In genomic region chr1:146955688-146956214, GRCm38 (mm10) we compare ENCODE assay signal across 26 mouse cellular contexts.
DNase-seq lines count a peak whose midpoint lies in the region; ATAC-seq lines count a peak whose summit lies in the region.
"Had no signal": no experiment of that assay in that cellular context is flagged by ENCODE, and none has a peak within 500 bp of the region (broad histone marks: within the 10 kb centered on the region; RNA-seq: fewer than 3 reads in every experiment).

No protein-coding gene starts in this region.

- 81% methylated on average over 5 of the region's 5 CpGs for WGBS in hindbrain, embryonic 14.5 days
- 76% methylated on average over 5 of the region's 5 CpGs for WGBS in hindbrain, embryonic 12.5 days
- WGBS in lung, embryonic 16.5 days: 50% methylated on average over 5 of the region's 5 CpGs

- H3K4me1 ChIP-seq in hindbrain, embryonic 14.5 days (replicated peaks; ENCODE audit: control insufficient read depth, insufficient read depth, low read length): no peaks in the 10 kb centered on the region
- no peaks in the 10 kb centered on the region for H3K4me1 ChIP-seq in hindbrain, embryonic 12.5 days
- H3K4me1 ChIP-seq in lung, embryonic 16.5 days (replicated peaks; ENCODE audit: control insufficient read depth, insufficient read depth, low read length): no peaks in the 10 kb centered on the region
- H3K4me1 ChIP-seq: embryonic facial prominence, embryonic 10.5 days; embryonic facial prominence, embryonic 13.5 days; forebrain, embryonic 12.5 days; forebrain, embryonic 15.5 days; heart, embryonic 10.5 days; heart, embryonic 13.5 days had no signal

- no peak overlapping the region for H3K4me2 ChIP-seq in hindbrain, embryonic 14.5 days (replicated peaks)
- H3K4me2 ChIP-seq in hindbrain, embryonic 12.5 days (replicated peaks): no peak overlapping the region
- H3K4me2 ChIP-seq in lung, embryonic 16.5 days (ENCODE audit: low read depth, low read length): no peak overlapping the region
- H3K4me2 ChIP-seq: embryonic facial prominence, embryonic 13.5 days; forebrain, embryonic 12.5 days; forebrain, embryonic 15.5 days; heart, embryonic 13.5 days had no signal

- no peaks in the 10 kb centered on the region for H3K27me3 ChIP-seq in hindbrain, embryonic 14.5 days (ENCODE audit: control insufficient read depth, insufficient read depth, low read length)
- H3K27me3 ChIP-seq in hindbrain, embryonic 12.5 days: no peaks in the 10 kb centered on the region
- no peaks in the 10 kb centered on the region for H3K27me3 ChIP-seq in lung, embryonic 16.5 days (ENCODE audit: control insufficient read depth, insufficient read depth, low read depth, low read length)
- H3K27me3 ChIP-seq: embryonic facial prominence, embryonic 13.5 days; forebrain, embryonic 12.5 days; forebrain, embryonic 15.5 days; heart, embryonic 13.5 days had no signal

- H3K9ac ChIP-seq in hindbrain, embryonic 14.5 days: no peak overlapping the region
- H3K9ac ChIP-seq in hindbrain, embryonic 12.5 days: no peak overlapping the region
- no peak overlapping the region for H3K9ac ChIP-seq in lung, embryonic 16.5 days (ENCODE audit: low read length)
- H3K9ac ChIP-seq: embryonic facial prominence, embryonic 13.5 days; forebrain, embryonic 12.5 days; forebrain, embryonic 15.5 days; heart, embryonic 13.5 days had no signal

- no peaks in the 10 kb centered on the region for H3K36me3 ChIP-seq in hindbrain, embryonic 14.5 days (replicated peaks; ENCODE audit: control insufficient read depth, insufficient read depth)
- no peaks in the 10 kb centered on the region for H3K36me3 ChIP-seq in hindbrain, embryonic 12.5 days
- H3K36me3 ChIP-seq in lung, embryonic 16.5 days (ENCODE audit: control insufficient read depth, insufficient read depth, low read length): no peaks in the 10 kb centered on the region
- H3K36me3 ChIP-seq: embryonic facial prominence, embryonic 10.5 days; embryonic facial prominence, embryonic 13.5 days; forebrain, embryonic 12.5 days; forebrain, embryonic 15.5 days; heart, embryonic 10.5 days; heart, embryonic 13.5 days had no signal

- H3K4me3 ChIP-seq in hindbrain, embryonic 14.5 days (replicated peaks; ENCODE audit: low read length): no peak overlapping the region
- no peak overlapping the region for H3K4me3 ChIP-seq in hindbrain, embryonic 12.5 days
- H3K4me3 ChIP-seq in lung, embryonic 16.5 days (ENCODE audit: low read length): no peak overlapping the region
- H3K4me3 ChIP-seq: embryonic facial prominence, embryonic 10.5 days; embryonic facial prominence, embryonic 13.5 days; erythroblast, embryonic 14.5 days; forebrain, embryonic 12.5 days; forebrain, embryonic 15.5 days; heart, adult 2 months; heart, embryonic 10.5 days; heart, embryonic 13.5 days had no signal

- no peak overlapping the region for H3K27ac ChIP-seq in hindbrain, embryonic 14.5 days
- no peak overlapping the region for H3K27ac ChIP-seq in hindbrain, embryonic 12.5 days
- H3K27ac ChIP-seq in lung, embryonic 16.5 days (ENCODE audit: low read length): no peak overlapping the region
- H3K27ac ChIP-seq: embryonic facial prominence, embryonic 10.5 days; embryonic facial prominence, embryonic 13.5 days; forebrain, embryonic 12.5 days; forebrain, embryonic 15.5 days; heart, adult 2 months; heart, embryonic 10.5 days; heart, embryonic 13.5 days had no signal

- ATAC-seq in hindbrain, embryonic 14.5 days (ENCODE audit: low FRiP score): no peak
- no peak for ATAC-seq in hindbrain, embryonic 12.5 days (ENCODE audit: low FRiP score)
- ATAC-seq in lung, embryonic 16.5 days (ENCODE audit: low read depth): peak; percentile 93
- ATAC-seq: activated CD4-positive, CD25-positive, alpha-beta regulatory T cell, adult 4 months; forebrain, embryonic 15.5 days; hindbrain, embryonic 16.5 days had no signal

- DNase-seq in hindbrain, embryonic 14.5 days (ENCODE audit: low spot score): peak; percentile 16
- DNase-seq in lung, postnatal 25 days (ENCODE audit: low spot score): no peak
- DNase-seq in 3T3-L1 (ENCODE audit: low read depth, low spot score) (peak; percentile 2), adipocyte (ENCODE audit: low spot score) (peak; percentile 12)
- no peak for DNase-seq in thymus, postnatal 36 days
- no peak for DNase-seq in spleen, postnatal 14 days (ENCODE audit: low spot score in 2 of 2)
- DNase-seq: adrenal gland, postnatal 10 days; cerebellum, adult 2 months; cerebellum, adult 9-11 months; cerebellum, postnatal 36 days; embryo, embryonic 11 days; gastrocnemius, postnatal 36 days; heart, adult 2 months; heart, postnatal 14 days; heart, postnatal 4 days had no signal

- no peaks in the 10 kb centered on the region for H3K9me3 ChIP-seq in hindbrain, embryonic 14.5 days (ENCODE audit: control insufficient read depth, low read length)
- no peaks in the 10 kb centered on the region for H3K9me3 ChIP-seq in hindbrain, embryonic 12.5 days (replicated peaks)
- no peaks in the 10 kb centered on the region for H3K9me3 ChIP-seq in lung, embryonic 16.5 days (ENCODE audit: control insufficient read depth, low read length)
- H3K9me3 ChIP-seq: embryonic facial prominence, embryonic 10.5 days; embryonic facial prominence, embryonic 13.5 days; forebrain, embryonic 12.5 days; forebrain, embryonic 15.5 days; heart, embryonic 10.5 days; heart, embryonic 13.5 days had no signal

Comparison
In these comparisons a context has a peak if more than half of its experiments do, and no peak if none do; other contexts are left out.
1. DNase-seq: peak in hindbrain, embryonic 14.5 days (single experiment), 3T3-L1 (single experiment) and adipocyte (single experiment); none in lung, postnatal 25 days (single experiment), thymus, postnatal 36 days (0 of 2) and spleen, postnatal 14 days (0 of 2).